Mouse (Mus musculus): Measurements from ENCODE around the gene Gabrd. TPM values are rescaled to one million over a fixed set of nuclear protein-coding genes. Genes with fewer than 3 reads are reported as not detected.

The Gabrd gene
- polyA plus RNA-seq, 1 experiment from 2014 or later, result 0.16 TPM

- H3K9me3 ChIP-seq (replicated peaks; ENCODE audit: control insufficient read depth, low read length), result no peaks in the 10 kb centered on the region
- H3K27ac ChIP-seq (ENCODE audit: low read depth, low read length), result no peak overlapping the region
- 76% methylated on average over 14 of the region's 14 CpGs for WGBS (ENCODE audit: insufficient replicate concordance)
- H3K4me1 ChIP-seq (ENCODE audit: control insufficient read depth, insufficient read depth, low read length), result peaks cover 10% of the 10 kb centered on the region
- no peaks in the 10 kb centered on the region for H3K36me3 ChIP-seq (ENCODE audit: control insufficient read depth, insufficient read depth, low read length)
- no peak overlapping the region for H3K4me3 ChIP-seq (ENCODE audit: low read depth, low read length)
- no peak overlapping the region for H3K4me2 ChIP-seq
- H3K9ac ChIP-seq (ENCODE audit: low read depth, low read length), result no peak overlapping the region
- ATAC-seq (replicated peaks; ENCODE audit: insufficient number of reproducible peaks, low FRiP score, low TSS enrichment), result no peak
- H3K27me3 ChIP-seq (ENCODE audit: control insufficient read depth, insufficient read depth, low read length), result peaks cover 35% of the 10 kb centered on the region
These were observed 54.3 kb downstream of the Gabrd start for GRCm38 (mm10) chr4:155343415-155344298.

- H3K27me3 ChIP-seq (ENCODE audit: control insufficient read depth, insufficient read depth, low read length), result no peaks in the 10 kb centered on the region
- no peak overlapping the region for H3K27ac ChIP-seq (ENCODE audit: low read depth, low read length)
- no peak overlapping the region for H3K4me2 ChIP-seq
- no peak for ATAC-seq (replicated peaks; ENCODE audit: insufficient number of reproducible peaks, low FRiP score, low TSS enrichment)
- 82% methylated on average over 12 of the region's 12 CpGs for WGBS (ENCODE audit: insufficient replicate concordance)
- no peak overlapping the region for H3K9ac ChIP-seq (ENCODE audit: low read depth, low read length)
- no peaks in the 10 kb centered on the region for H3K36me3 ChIP-seq (ENCODE audit: control insufficient read depth, insufficient read depth, low read length)
- no peak overlapping the region for H3K4me3 ChIP-seq (ENCODE audit: low read depth, low read length)
- no peaks in the 10 kb centered on the region for H3K9me3 ChIP-seq (replicated peaks; ENCODE audit: control insufficient read depth, low read length)
- no peaks in the 10 kb centered on the region for H3K4me1 ChIP-seq (ENCODE audit: control insufficient read depth, insufficient read depth, low read length)
These were observed 61.4 kb downstream of the Gabrd start for GRCm38 (mm10) chr4:155336284-155337050.

Other genes starting within 250 kb of the Gabrd start
- 14.6 and 14.8 TPM in 2 replicates for gene Ski, start 175.5 kb downstream of the Gabrd start, polyA plus RNA-seq (2014; fragmentation: Nextera tagmentation; extraction: Ambion mirVana)
- 64.9 and 66.8 TPM in 2 replicates for gene Faap20, start 148.3 kb downstream of the Gabrd start, polyA plus RNA-seq (2014; fragmentation: Nextera tagmentation; extraction: Ambion mirVana)
- 6.8 and 8.2 TPM in 2 replicates for gene Prkcz, start 36.8 kb downstream of the Gabrd start, polyA plus RNA-seq (2014; fragmentation: Nextera tagmentation; extraction: Ambion mirVana)
- 1.6 and 1.8 TPM in 2 replicates for gene Cfap74, start 11.1 kb upstream of the Gabrd start, polyA plus RNA-seq (2014; fragmentation: Nextera tagmentation; extraction: Ambion mirVana)
- not detected in 2 replicates for gene Tmem52, start 71.0 kb upstream of the Gabrd start, polyA plus RNA-seq (2014; fragmentation: Nextera tagmentation; extraction: Ambion mirVana)
- gene Gnb1, start 93.2 kb upstream of the Gabrd start, polyA plus RNA-seq (2014; fragmentation: Nextera tagmentation; extraction: Ambion mirVana), result 410 and 416 TPM in 2 replicates
- gene Nadk, start 164.3 kb upstream of the Gabrd start, polyA plus RNA-seq (2014; fragmentation: Nextera tagmentation; extraction: Ambion mirVana), result 57.0 and 58.6 TPM in 2 replicates
- 7.7 and 9.6 TPM in 2 replicates for gene Slc35e2, start 203.3 kb upstream of the Gabrd start, polyA plus RNA-seq (2014; fragmentation: Nextera tagmentation; extraction: Ambion mirVana)
- gene Cdk11b, start 226.7 kb upstream of the Gabrd start, polyA plus RNA-seq (2014; fragmentation: Nextera tagmentation; extraction: Ambion mirVana), result 48.2 and 50.0 TPM in 2 replicates
- gene Gm10563, start 247.3 kb upstream of the Gabrd start, polyA plus RNA-seq (2014; fragmentation: Nextera tagmentation; extraction: Ambion mirVana), result not detected in 2 replicates

Data from heart, embryonic 11.5 days (tissue).